Mouse (Mus musculus): Measurements from ENCODE around the gene Nt5dc3.

- no peak for TF ChIP-seq CTCF (IDR thresholded peaks at IDR 0.05; ENCODE audit: low read depth, low read length)
- TF ChIP-seq EP300 (IDR thresholded peaks at IDR 0.05; ENCODE audit: insufficient read depth, low read depth, low read length), result no peak
These were observed 83.7 kb downstream of the Nt5dc3 start for GRCm38 (mm10) chr10:86862496-86862895.
